Mouse (Mus musculus) liver, embryonic 12.5 days (tissue): Measurements from ENCODE around the gene Hoxa9. TPM values are rescaled to one million over a fixed set of nuclear protein-coding genes. Genes with fewer than 3 reads are reported as not detected.

Experiments
- ATAC-seq: fragments of 200-750 bp; cut with Nextera tagmentation; 2 replicates; pipeline ENCODE4 v1.8.0; 2017; ENCODE audit warnings: moderate number of reproducible peaks, mild to moderate bottlenecking, moderate library complexity
- H3K27ac ChIP-seq: fragments of 300-500 bp; sonication (generic); 2 replicates; pipeline ENCODE4 v1.5.1; 2016; ENCODE audit warnings: mild to moderate bottlenecking
- H3K27me3 ChIP-seq: fragments of 300-500 bp; sonication (generic); replicated peaks from 2 replicates; pipeline ENCODE4 v1.6.1; 2016; ENCODE audit warnings: mild to moderate bottlenecking, moderate library complexity
- H3K36me3 ChIP-seq: fragments of 300-500 bp; sonication (generic); 2 replicates; pipeline ENCODE4 v1.6.1; 2016; ENCODE audit warnings: mild to moderate bottlenecking, moderate library complexity
- H3K4me1 ChIP-seq: fragments of 300-500 bp; sonication (generic); 2 replicates; pipeline ENCODE4 v1.6.1; 2016
- H3K4me2 ChIP-seq: fragments of 300-500 bp; sonication (generic); 2 replicates; pipeline ENCODE4 v1.6.1; 2016; ENCODE audit warnings: mild to moderate bottlenecking, moderate library complexity
- H3K4me3 ChIP-seq: fragments of 300-500 bp; sonication (generic); 2 replicates; pipeline ENCODE4 v1.5.1; 2016; ENCODE audit warnings: mild to moderate bottlenecking, moderate library complexity
- H3K9ac ChIP-seq: fragments of 300-500 bp; sonication (generic); 2 replicates; pipeline ENCODE4 v1.6.1; 2016; ENCODE audit warnings: mild to moderate bottlenecking, moderate library complexity
- H3K9me3 ChIP-seq: fragments of 300-500 bp; sonication (generic); replicated peaks from 2 replicates; pipeline ENCODE4 v1.6.1; 2016; ENCODE audit warnings: mild to moderate bottlenecking, moderate library complexity
- WGBS: fragments of 180-500 bp; shearing (Covaris S2); methylation state at CpG from one replicate; pipeline ENCODE4 v1.1.7; 2016; ENCODE audit not compliant: insufficient replicate concordance; 5-methylcytosine and 5-hydroxymethylcytosine counted together
- polyA plus RNA-seq: library from polyadenylated mRNA; unstranded; fragments of >200 nt; fragmentation: Nextera tagmentation; extraction: Ambion mirVana; gene quantifications from 2 replicates; pipeline ENCODE4 v1.2.1, GENCODE M21; 2016

Gene Hoxa9
- polyA plus RNA-seq, 1 experiment from 2014 or later = 1.4 TPM

GRCm38 (mm10) chr6:52196811-52197210, 34.1 kb downstream of the Hoxa9 start:
- peaks cover 99% of the 10 kb centered on the region for H3K27me3 ChIP-seq
- 10% methylated on average over 9 of the region's 9 CpGs for WGBS
- no peak overlapping the region for H3K4me3 ChIP-seq
- ATAC-seq = no peak
- H3K4me1 ChIP-seq = peaks cover 7% of the 10 kb centered on the region
- H3K27ac ChIP-seq = no peak overlapping the region
- H3K9me3 ChIP-seq = no peaks in the 10 kb centered on the region
- H3K36me3 ChIP-seq = no peaks in the 10 kb centered on the region
- no peak overlapping the region for H3K4me2 ChIP-seq
- H3K9ac ChIP-seq = no peak overlapping the region

GRCm38 (mm10) chr6:52194690-52195089, 36.2 kb downstream of the Hoxa9 start:
- Histone ChIP-seq H3K27ac (no peak overlapping the region), H3K36me3 (no peaks in the 10 kb centered on the region), H3K4me1 (peaks cover 13% of the 10 kb centered on the region), H3K4me2 (no peak overlapping the region), H3K27me3 (peaks cover 99% of the 10 kb centered on the region), H3K4me3 (no peak overlapping the region), H3K9ac (no peak overlapping the region), H3K9me3 (no peaks in the 10 kb centered on the region)
- WGBS = 16% methylated on average over 10 of the region's 10 CpGs
- no peak for ATAC-seq

- no peaks in the 10 kb centered on the region for H3K36me3 ChIP-seq
- 3% methylated on average over 33 of the region's 55 CpGs for WGBS
- H3K4me2 ChIP-seq = peak overlapping the region; percentile 63
- peak overlapping the region; percentile 48 for H3K9ac ChIP-seq
- H3K4me1 ChIP-seq = peaks cover 13% of the 10 kb centered on the region
- no peak overlapping the region for H3K27ac ChIP-seq
- ATAC-seq = 0 out of 2 replicates have a peak, but pooled peaks have one; percentile 24
- no peaks in the 10 kb centered on the region for H3K9me3 ChIP-seq
- H3K27me3 ChIP-seq = peaks cover 99% of the 10 kb centered on the region
- peak overlapping the region; percentile 54 for H3K4me3 ChIP-seq
Measured at GRCm38 (mm10) chr6:52191860-52192550, 38.9 kb downstream of the Hoxa9 start.

DNA sequence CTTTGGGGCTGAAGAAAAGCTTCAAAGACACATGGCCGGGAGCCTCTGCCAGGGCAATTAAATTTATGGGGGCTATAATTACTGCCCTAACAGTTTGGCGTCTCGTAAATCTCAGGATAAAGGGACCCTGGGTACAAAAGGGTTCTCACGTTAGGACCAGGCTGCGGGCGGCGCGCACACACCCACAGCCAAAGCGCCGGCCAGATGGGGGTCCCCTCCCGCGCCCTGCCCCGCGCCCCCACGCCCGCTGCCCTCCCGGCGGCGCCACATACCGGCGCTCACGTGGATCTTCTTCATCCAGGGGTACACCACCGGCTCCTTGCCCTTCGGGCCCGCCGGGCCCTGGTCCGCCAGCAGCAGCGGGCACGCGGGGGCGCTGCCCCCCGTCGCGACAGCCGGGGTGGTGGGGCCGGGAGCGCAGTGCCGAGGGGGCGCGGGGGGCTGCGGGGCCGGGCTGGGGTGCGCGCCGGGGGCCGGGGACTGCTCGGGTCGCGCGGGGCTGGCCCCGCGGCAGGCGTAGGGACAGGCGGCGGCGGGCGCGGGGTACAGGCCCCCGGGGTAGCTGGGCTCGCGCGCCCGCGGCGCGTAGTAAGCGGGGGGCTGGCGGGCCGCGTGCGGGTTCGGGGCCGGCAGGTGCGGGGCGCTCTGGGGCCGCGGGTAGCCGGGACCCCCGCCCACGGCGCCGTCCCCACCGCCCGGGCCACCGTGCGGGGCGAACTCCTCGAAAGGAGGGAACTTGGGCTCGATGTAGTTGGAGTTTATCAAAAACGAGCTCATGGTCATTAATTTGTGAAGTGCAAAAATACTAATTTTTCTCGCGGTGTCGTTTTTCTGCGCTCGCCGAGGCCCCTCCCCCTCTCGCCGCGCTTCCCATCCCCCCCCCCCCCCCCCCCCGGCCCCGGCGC, 39.7 kb downstream of the Hoxa9 start, which contains the start of gene Hoxa4:
Hoxa4 (minus strand) TSS at position 848 of the 905 bp plus-strand sequence.
- peak within 1 kb of the TSS; percentile 60 for H3K9ac ChIP-seq
- 2% methylated on average over 78 of the region's 102 CpGs for WGBS
- peaks cover 99% of the 10 kb centered on the region for H3K27me3 ChIP-seq

GRCm38 (mm10) chr6:52190410-52190809, 40.5 kb downstream of the Hoxa9 start:
- WGBS = 2% methylated on average over 23 of the region's 23 CpGs
- Histone ChIP-seq H3K4me2 (peak overlapping the region; percentile 63), H3K9me3 (no peaks in the 10 kb centered on the region), H3K27me3 (peaks cover 99% of the 10 kb centered on the region), H3K27ac (0 out of 2 replicates have a peak overlapping the region, but pooled peaks have one; percentile 6), H3K4me3 (peak overlapping the region; percentile 54), H3K4me1 (peaks cover 13% of the 10 kb centered on the region), H3K36me3 (no peaks in the 10 kb centered on the region), H3K9ac (no peak overlapping the region; the same call in 1 of the 2 replicates)
- ATAC-seq = no peak

More for the DNA sequence above, 39.7 kb downstream of the Hoxa9 start, which contains the start of gene Hoxa4:
- no peak for ATAC-seq
- Histone ChIP-seq H3K27ac (peak within 1 kb of the TSS; percentile 67), H3K9me3 (no peaks in the 10 kb centered on the region), H3K36me3 (no peaks in the 10 kb centered on the region), H3K4me3 (peak within 1 kb of the TSS; percentile 54), H3K4me1 (peaks cover 13% of the 10 kb centered on the region), H3K4me2 (peak within 1 kb of the TSS; percentile 63)

GRCm38 (mm10) chr6:52189909-52190308, 41.0 kb downstream of the Hoxa9 start:
- Histone ChIP-seq H3K9me3 (no peaks in the 10 kb centered on the region), H3K27me3 (peaks cover 99% of the 10 kb centered on the region), H3K36me3 (no peaks in the 10 kb centered on the region), H3K27ac (no peak overlapping the region), H3K9ac (no peak overlapping the region), H3K4me2 (peak overlapping the region; percentile 63; the same call in 1 of the 2 replicates), H3K4me1 (peaks cover 13% of the 10 kb centered on the region), H3K4me3 (0 out of 2 replicates have a peak overlapping the region, but pooled peaks have one; percentile 54)
- no peak for ATAC-seq
- 11% methylated on average over 8 of the region's 8 CpGs for WGBS

DNA sequence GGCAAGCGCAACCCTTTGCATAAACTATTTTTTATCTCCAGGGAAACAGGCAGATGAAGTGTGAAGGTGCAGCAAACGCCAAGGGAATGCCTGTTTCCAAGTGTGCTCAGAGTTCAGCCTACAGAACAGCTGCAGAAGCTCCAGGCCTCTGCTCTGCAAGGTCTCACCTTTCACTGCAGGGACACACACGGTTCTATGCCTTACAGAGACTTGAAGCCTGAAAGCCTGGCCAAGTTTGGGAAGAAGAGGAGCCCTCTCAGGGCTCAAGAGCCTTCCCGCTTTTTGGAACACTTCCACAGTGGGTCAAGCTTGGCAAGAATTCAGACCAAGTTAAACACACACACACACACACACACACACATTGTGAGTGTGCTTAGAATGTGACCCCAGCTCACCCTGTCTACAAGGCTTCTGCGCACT, 41.7 kb downstream of the Hoxa9 start:
- ATAC-seq = no peak
- peaks cover 16% of the 10 kb centered on the region for H3K4me1 ChIP-seq
- H3K9ac ChIP-seq = no peak overlapping the region
- H3K4me2 ChIP-seq = no peak overlapping the region
- WGBS = 17% methylated on average over 5 of the region's 5 CpGs
- no peaks in the 10 kb centered on the region for H3K9me3 ChIP-seq
- H3K36me3 ChIP-seq = no peaks in the 10 kb centered on the region
- no peak overlapping the region for H3K4me3 ChIP-seq
- no peak overlapping the region for H3K27ac ChIP-seq
- peaks cover 99% of the 10 kb centered on the region for H3K27me3 ChIP-seq

- peaks cover 100% of the 10 kb centered on the region for H3K27me3 ChIP-seq
- H3K9me3 ChIP-seq = no peaks in the 10 kb centered on the region
- WGBS = 27% methylated on average over 1 of the region's 1 CpGs
- H3K4me1 ChIP-seq = peaks cover 15% of the 10 kb centered on the region; the same call in 1 of the 2 replicates
- no peaks in the 10 kb centered on the region for H3K36me3 ChIP-seq
- no peak overlapping the region for H3K27ac ChIP-seq
- H3K4me3 ChIP-seq = no peak overlapping the region
- no peak overlapping the region for H3K4me2 ChIP-seq
- no peak overlapping the region for H3K9ac ChIP-seq
- no peak for ATAC-seq
Measured at GRCm38 (mm10) chr6:52186500-52186899, 44.4 kb downstream of the Hoxa9 start.

DNA sequence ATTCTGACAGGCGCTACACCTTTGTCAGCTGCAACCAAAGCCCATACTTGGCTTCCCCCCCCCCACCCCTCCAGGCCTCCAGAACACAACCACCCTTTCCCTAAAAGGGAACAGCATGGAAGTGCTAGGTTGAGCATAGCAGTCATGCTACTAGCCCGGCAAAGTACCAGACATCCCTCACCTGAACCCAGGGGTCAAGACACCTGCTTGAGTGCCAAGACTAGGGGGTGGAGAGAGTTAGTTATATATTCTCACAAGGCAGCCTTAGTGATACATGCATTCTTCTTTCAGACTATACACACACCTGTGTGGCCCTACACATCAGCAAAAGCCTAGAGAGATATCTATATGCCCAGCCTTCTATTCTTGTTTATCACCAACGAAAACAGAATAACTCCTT, 45.1 kb downstream of the Hoxa9 start:
- peaks cover 100% of the 10 kb centered on the region for H3K27me3 ChIP-seq

DNA sequence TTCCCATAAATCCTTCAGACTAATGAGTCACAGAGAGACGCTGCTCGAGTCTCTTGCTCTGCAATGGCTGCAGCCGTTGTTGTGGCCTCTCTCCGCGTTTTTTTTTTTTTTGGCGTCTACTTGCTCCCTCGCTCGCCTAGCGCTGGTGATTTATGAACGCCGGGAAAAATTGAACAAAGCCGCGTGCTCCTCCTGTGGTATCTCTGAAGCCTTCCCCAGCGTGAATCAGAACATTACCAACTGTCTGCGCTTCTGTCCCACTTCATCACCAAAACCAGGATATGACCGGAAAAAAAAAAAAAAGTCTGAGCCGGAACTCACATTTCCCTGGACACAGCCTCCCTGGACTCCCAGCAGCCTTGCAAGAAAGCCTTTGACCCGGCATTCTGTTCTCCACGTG, 45.7 kb downstream of the Hoxa9 start:
- Histone ChIP-seq H3K36me3 (no peaks in the 10 kb centered on the region), H3K27ac (no peak overlapping the region), H3K27me3 (peaks cover 100% of the 10 kb centered on the region), H3K9me3 (no peaks in the 10 kb centered on the region), H3K9ac (no peak overlapping the region), H3K4me1 (peaks cover 13% of the 10 kb centered on the region; the same call in 1 of the 2 replicates), H3K4me2 (no peak overlapping the region), H3K4me3 (no peak overlapping the region)
- WGBS = 3% methylated on average over 19 of the region's 19 CpGs
- ATAC-seq = no peak

More for the DNA sequence above, 45.1 kb downstream of the Hoxa9 start:
- WGBS = 15% methylated on average over 3 of the region's 3 CpGs
- peaks cover 13% of the 10 kb centered on the region; the same call in 1 of the 2 replicates for H3K4me1 ChIP-seq
- H3K27ac ChIP-seq = no peak overlapping the region
- ATAC-seq = no peak
- H3K4me3 ChIP-seq = no peak overlapping the region
- no peak overlapping the region for H3K9ac ChIP-seq
- H3K4me2 ChIP-seq = no peak overlapping the region
- no peaks in the 10 kb centered on the region for H3K9me3 ChIP-seq
- H3K36me3 ChIP-seq = no peaks in the 10 kb centered on the region

GRCm38 (mm10) chr6:52184668-52185067, 46.2 kb downstream of the Hoxa9 start:
- 6% methylated on average over 6 of the region's 6 CpGs for WGBS
- H3K9me3 ChIP-seq = no peaks in the 10 kb centered on the region
- ATAC-seq = no peak
- H3K4me1 ChIP-seq = peaks cover 13% of the 10 kb centered on the region; the same call in 1 of the 2 replicates
- no peaks in the 10 kb centered on the region for H3K36me3 ChIP-seq
- no peak overlapping the region for H3K4me3 ChIP-seq
- no peak overlapping the region for H3K4me2 ChIP-seq
- no peak overlapping the region for H3K27ac ChIP-seq
- H3K27me3 ChIP-seq = peaks cover 100% of the 10 kb centered on the region
- H3K9ac ChIP-seq = no peak overlapping the region
